Mouse (Mus musculus): Measurements from ENCODE around the gene Wipf3.

- no peak for TF ChIP-seq CTCF (IDR thresholded peaks at IDR 0.05; ENCODE audit: extremely low read depth, insufficient read length, insufficient replicate concordance, low read depth, low read length)
- TF ChIP-seq POLR2A (IDR thresholded peaks at IDR 0.05; ENCODE audit: low read depth, low read length): no peak
Measured at GRCm38 (mm10) chr6:54382636-54383035, 46.8 kb upstream of the Wipf3 start.

All from small intestine, adult 2 months (tissue).